Mouse (Mus musculus) hindbrain, postnatal 0 days (tissue): ENCODE results near the gene Theg. TPM values are rescaled to one million over a fixed set of nuclear protein-coding genes. Genes with fewer than 3 reads are reported as not detected.
A peak's percentile ranks its signal among the peaks of the same experiment; 100 is the strongest.

Source experiments
- ATAC-seq: fragments of 200-750 bp; cut with Nextera tagmentation; 2 replicates; pipeline ENCODE4 v1.8.0; 2017; ENCODE audit warnings: mild to moderate bottlenecking, moderate TSS enrichment, moderate library complexity
- DNase-seq: peaks from one replicate; pipeline ENCODE4 v3.0.0-alpha.2; 2015; ENCODE audit warnings: low spot score
- H3K27ac ChIP-seq: fragments of 300-500 bp; sonication (generic); 2 replicates; pipeline ENCODE4 v1.5.1; 2014; ENCODE audit warnings: mild to moderate bottlenecking
- H3K27me3 ChIP-seq: fragments of 300-500 bp; sonication (generic); 2 replicates; pipeline ENCODE4 v1.6.1; 2014; ENCODE audit warnings: low read length, mixed read lengths; ENCODE audit not compliant: insufficient read depth
- H3K36me3 ChIP-seq: fragments of 300-500 bp; sonication (generic); 2 replicates; pipeline ENCODE4 v1.6.1; 2014; ENCODE audit warnings: low read length, mixed read lengths; ENCODE audit not compliant: insufficient read depth
- H3K4me1 ChIP-seq: fragments of 300-500 bp; sonication (generic); 2 replicates; pipeline ENCODE4 v1.6.1; 2014; ENCODE audit warnings: antibody characterized with exemption, low read length, mixed read lengths; ENCODE audit not compliant: insufficient read depth
- H3K4me2 ChIP-seq: fragments of 300-500 bp; sonication (generic); 2 replicates; pipeline ENCODE4 v1.6.1; 2014; ENCODE audit warnings: low read depth, mild to moderate bottlenecking, low read length, moderate library complexity, mixed read lengths
- H3K4me3 ChIP-seq: fragments of 300-500 bp; sonication (generic); 2 replicates; pipeline ENCODE4 v1.5.1; 2014; ENCODE audit warnings: low read length
- H3K9ac ChIP-seq: fragments of 300-500 bp; sonication (generic); replicated peaks from 2 replicates; pipeline ENCODE4 v1.6.1; 2014; ENCODE audit warnings: mild to moderate bottlenecking, low read length, moderate library complexity, mixed read lengths
- H3K9me3 ChIP-seq: fragments of 300-500 bp; sonication (generic); 2 replicates; pipeline ENCODE4 v1.6.1; 2016; ENCODE audit warnings: low read length, mixed read lengths
- CTCF ChIP-seq: IDR thresholded peaks from 2 replicates; pipeline ENCODE4 v1.5.1; 2016; ENCODE audit warnings: antibody characterized with exemption, control low read depth, low read depth
- WGBS: fragments of 180-500 bp; shearing (Covaris S2); extraction: QIAGEN DNeasy Blood & Tissue Kit; methylation state at CpG from one replicate; pipeline ENCODE4 v1.1.7; 2014; 5-methylcytosine and 5-hydroxymethylcytosine counted together
- polyA plus RNA-seq: library from polyadenylated mRNA; unstranded; fragments of >200 nt; fragmentation: Nextera tagmentation; extraction: Ambion mirVana; gene quantifications from 2 replicates; pipeline ENCODE4 v1.2.1, GENCODE M21; 2015
- total RNA-seq: library from RNA; depleted of rRNA; stranded (reverse); fragments of >200 nt; gene quantifications from 2 replicates; pipeline ENCODE4 v1.2.3, GENCODE M21; 2014

The Theg gene
- total and polyA plus RNA-seq, 2 experiments from 2014 or later, result not detected

DNA sequence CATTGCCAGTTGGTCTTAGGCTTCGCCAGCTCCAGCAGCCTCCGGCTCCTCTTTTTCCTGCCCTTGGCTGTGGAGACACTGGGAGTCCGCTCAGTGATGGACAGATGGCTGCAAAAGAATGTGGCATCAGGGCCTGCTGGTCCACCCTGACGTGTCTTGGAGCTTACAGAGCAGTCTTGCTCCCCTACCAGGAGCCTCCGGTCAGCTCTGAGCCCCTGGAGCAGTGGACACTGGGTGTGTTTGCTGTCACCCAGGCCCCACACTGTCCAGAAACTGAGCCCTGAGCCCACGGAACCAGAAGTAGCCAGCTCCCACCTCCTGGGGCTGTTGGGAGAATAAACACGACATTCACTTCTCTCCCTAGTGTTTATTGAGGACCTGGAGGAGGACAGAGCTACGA, 888 bp downstream of the Theg start:
- H3K27ac ChIP-seq, result no peak overlapping the region
- H3K27me3 ChIP-seq, result no peaks in the 10 kb centered on the region
- H3K9ac ChIP-seq, result no peak overlapping the region
- no peak overlapping the region for H3K4me2 ChIP-seq
- no peak for DNase-seq
- no peak overlapping the region for H3K4me3 ChIP-seq
- no peaks in the 10 kb centered on the region for H3K4me1 ChIP-seq
- no peaks in the 10 kb centered on the region for H3K9me3 ChIP-seq
- TF ChIP-seq CTCF, result no peak
- no peaks in the 10 kb centered on the region for H3K36me3 ChIP-seq
- 71% methylated on average over 8 of the region's 8 CpGs for WGBS
- ATAC-seq, result no peak

- WGBS, result 83% methylated on average over 5 of the region's 5 CpGs
- H3K4me3 ChIP-seq, result no peak overlapping the region
- ATAC-seq (no peak), DNase-seq (no peak)
- H3K27me3 ChIP-seq, result no peaks in the 10 kb centered on the region
- no peak for TF ChIP-seq CTCF
- no peak overlapping the region for H3K27ac ChIP-seq
- H3K9ac ChIP-seq, result no peak overlapping the region
- no peaks in the 10 kb centered on the region for H3K36me3 ChIP-seq
- no peak overlapping the region for H3K4me2 ChIP-seq
- H3K9me3 ChIP-seq, result no peaks in the 10 kb centered on the region
- H3K4me1 ChIP-seq, result no peaks in the 10 kb centered on the region
Observed at GRCm38 (mm10) chr10:79585723-79586122, 1.4 kb downstream of the Theg start.

DNA sequence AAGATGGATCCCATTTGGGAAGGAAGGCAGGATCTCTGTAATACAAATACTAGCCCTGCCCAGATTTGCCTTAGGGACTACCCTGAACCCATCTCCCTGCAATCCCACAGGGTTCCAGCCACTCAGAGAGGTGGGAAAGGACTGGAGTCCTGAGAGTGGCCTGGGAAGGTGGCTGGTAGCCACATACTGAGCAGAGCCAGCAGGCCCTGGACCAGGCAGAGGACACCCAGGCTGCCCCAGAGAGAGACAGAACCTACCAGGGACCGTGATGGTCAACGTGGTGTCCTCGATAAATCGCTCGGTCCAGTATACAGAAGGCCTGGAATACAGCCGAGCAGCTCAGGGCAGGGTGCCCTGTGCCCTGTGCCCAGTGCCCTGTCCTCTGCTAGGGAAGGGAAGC, 2.0 kb downstream of the Theg start:
- no peak for DNase-seq
- no peaks in the 10 kb centered on the region for H3K36me3 ChIP-seq

DNA sequence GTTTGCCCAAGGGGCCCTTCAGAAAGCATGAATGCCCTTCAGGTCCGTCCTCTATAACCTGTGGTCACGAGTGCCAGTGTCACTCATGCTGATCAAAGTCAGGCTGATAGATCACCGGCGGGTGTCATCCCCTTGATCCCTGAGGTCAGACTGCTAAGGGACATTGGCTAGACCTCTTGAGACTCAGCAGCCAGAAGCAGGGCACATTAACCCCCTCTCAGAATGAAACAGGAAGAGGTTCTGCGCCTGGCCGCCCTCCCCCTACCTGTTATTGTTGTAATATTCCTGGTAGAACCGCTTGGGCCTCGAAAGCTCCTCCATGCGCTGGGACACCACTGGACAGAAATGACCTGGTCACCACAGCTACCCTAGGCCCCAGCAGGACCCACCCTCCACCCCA, 2.7 kb downstream of the Theg start:
- TF ChIP-seq CTCF, result no peak
- H3K4me1 ChIP-seq, result no peaks in the 10 kb centered on the region
- H3K27me3 ChIP-seq, result no peaks in the 10 kb centered on the region
- no peak for DNase-seq
- H3K4me3 ChIP-seq, result no peak overlapping the region
- WGBS, result 89% methylated on average over 9 of the region's 9 CpGs
- H3K9me3 ChIP-seq, result no peaks in the 10 kb centered on the region
- no peak overlapping the region for H3K9ac ChIP-seq
- H3K36me3 ChIP-seq, result no peaks in the 10 kb centered on the region
- no peak overlapping the region for H3K27ac ChIP-seq
- no peak overlapping the region for H3K4me2 ChIP-seq
- no peak for ATAC-seq

More for the DNA sequence above, 2.0 kb downstream of the Theg start:
- TF ChIP-seq CTCF, result no peak
- Histone ChIP-seq H3K27me3 (no peaks in the 10 kb centered on the region), H3K4me1 (no peaks in the 10 kb centered on the region), H3K9me3 (no peaks in the 10 kb centered on the region), H3K4me2 (no peak overlapping the region), H3K27ac (no peak overlapping the region), H3K9ac (no peak overlapping the region), H3K4me3 (no peak overlapping the region)
- ATAC-seq, result no peak
- WGBS, result 91% methylated on average over 6 of the region's 6 CpGs

- DNase-seq (no peak), ATAC-seq (no peak)
- Histone ChIP-seq H3K36me3 (no peaks in the 10 kb centered on the region), H3K4me2 (no peak overlapping the region), H3K9ac (no peak overlapping the region), H3K4me1 (no peaks in the 10 kb centered on the region), H3K4me3 (no peak overlapping the region), H3K9me3 (no peaks in the 10 kb centered on the region), H3K27me3 (no peaks in the 10 kb centered on the region), H3K27ac (no peak overlapping the region)
- 63% methylated on average over 7 of the region's 7 CpGs for WGBS
- no peak for TF ChIP-seq CTCF
Observed at GRCm38 (mm10) chr10:79584021-79584420, 3.1 kb downstream of the Theg start.

DNA sequence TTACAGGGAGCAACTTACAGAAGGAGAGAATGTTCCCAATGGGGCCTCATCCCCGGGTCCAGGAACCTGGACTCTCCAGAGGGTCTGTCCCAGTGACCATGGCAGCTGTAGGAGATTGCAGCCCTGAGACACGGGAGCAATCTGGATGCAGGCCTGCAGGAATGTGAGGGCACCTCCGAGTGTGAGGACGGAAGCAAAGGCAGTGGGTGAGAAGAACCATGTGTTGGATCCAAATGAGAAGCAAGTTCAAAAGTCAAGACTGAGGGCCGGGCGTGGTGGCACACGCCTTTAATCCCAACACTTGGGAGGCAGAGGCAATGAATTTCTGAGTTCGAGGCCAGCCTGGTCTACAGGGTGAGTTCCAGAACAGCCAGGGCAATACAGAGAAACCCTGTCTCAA, 5.6 kb downstream of the Theg start:
- Histone ChIP-seq H3K4me1 (no peaks in the 10 kb centered on the region), H3K27me3 (no peaks in the 10 kb centered on the region), H3K4me2 (no peak overlapping the region), H3K27ac (no peak overlapping the region), H3K9me3 (no peaks in the 10 kb centered on the region), H3K4me3 (no peak overlapping the region), H3K36me3 (no peaks in the 10 kb centered on the region), H3K9ac (no peak overlapping the region)
- TF ChIP-seq CTCF, result no peak
- ATAC-seq (no peak), DNase-seq (no peak)
- WGBS, result 91% methylated on average over 8 of the region's 8 CpGs

- no peak overlapping the region for H3K9ac ChIP-seq
- H3K9me3 ChIP-seq, result no peaks in the 10 kb centered on the region
- peak; percentile 76 for DNase-seq
- H3K27ac ChIP-seq, result no peak overlapping the region
- no peak overlapping the region for H3K4me3 ChIP-seq
- no peaks in the 10 kb centered on the region for H3K4me1 ChIP-seq
- no peaks in the 10 kb centered on the region for H3K36me3 ChIP-seq
- H3K4me2 ChIP-seq, result no peak overlapping the region
- no peak for ATAC-seq
- H3K27me3 ChIP-seq, result no peaks in the 10 kb centered on the region
- TF ChIP-seq CTCF, result peak; percentile 77
- WGBS, result 46% methylated on average over 6 of the region's 6 CpGs
Observed at GRCm38 (mm10) chr10:79580811-79581210, 6.3 kb downstream of the Theg start.

- Histone ChIP-seq H3K27me3 (no peaks in the 10 kb centered on the region), H3K4me1 (no peaks in the 10 kb centered on the region), H3K4me2 (no peak overlapping the region), H3K36me3 (no peaks in the 10 kb centered on the region), H3K9me3 (no peaks in the 10 kb centered on the region), H3K9ac (no peak overlapping the region), H3K4me3 (no peak overlapping the region), H3K27ac (no peak overlapping the region)
- WGBS, result 71% methylated on average over 7 of the region's 7 CpGs
- DNase-seq (no peak), ATAC-seq (no peak)
- TF ChIP-seq CTCF, result no peak
Observed at GRCm38 (mm10) chr10:79580356-79580755, 6.8 kb downstream of the Theg start.
